Mouse (Mus musculus) embryonic facial prominence, embryonic 15.5 days (tissue): ENCODE measurements around the gene Gsx2. TPM values are rescaled to one million over a fixed set of nuclear protein-coding genes. Genes with fewer than 3 reads are reported as not detected.

ENCODE experiments used
- ATAC-seq: fragments of 200-750 bp; cut with Nextera tagmentation; 2 replicates; pipeline ENCODE4 v1.8.0; 2017; ENCODE audit warnings: low read depth, moderate TSS enrichment; ENCODE audit not compliant: insufficient number of reproducible peaks, low FRiP score, low TSS enrichment
- H3K27ac ChIP-seq: fragments of 300-500 bp; sonication (generic); replicated peaks from 2 replicates; pipeline ENCODE4 v1.5.1; 2015; ENCODE audit warnings: mild to moderate bottlenecking, inconsistent platforms
- H3K27me3 ChIP-seq: fragments of 300-500 bp; sonication (generic); 2 replicates; pipeline ENCODE4 v1.6.1; 2015; ENCODE audit warnings: inconsistent platforms
- H3K36me3 ChIP-seq: fragments of 300-500 bp; sonication (generic); 2 replicates; pipeline ENCODE4 v1.6.1; 2015; ENCODE audit warnings: mild to moderate bottlenecking, inconsistent platforms
- H3K4me1 ChIP-seq: fragments of 300-500 bp; sonication (generic); 2 replicates; pipeline ENCODE4 v1.6.1; 2015; ENCODE audit warnings: inconsistent platforms
- H3K4me2 ChIP-seq: fragments of 300-500 bp; sonication (generic); replicated peaks from 2 replicates; pipeline ENCODE4 v1.6.1; 2015; ENCODE audit warnings: mild to moderate bottlenecking, inconsistent platforms
- H3K4me3 ChIP-seq: fragments of 300-500 bp; sonication (generic); replicated peaks from 2 replicates; pipeline ENCODE4 v1.5.1; 2015; ENCODE audit warnings: mild to moderate bottlenecking, inconsistent platforms
- H3K9ac ChIP-seq: fragments of 300-500 bp; sonication (generic); 2 replicates; pipeline ENCODE4 v1.6.1; 2015; ENCODE audit warnings: inconsistent platforms
- H3K9me3 ChIP-seq: fragments of 300-500 bp; sonication (generic); replicated peaks from 2 replicates; pipeline ENCODE4 v1.6.1; 2016; ENCODE audit warnings: inconsistent platforms
- whole genome bisulfite sequencing: fragments of 180-500 bp; shearing (Covaris S2); methylation state at CpG from one replicate; pipeline ENCODE4 v1.1.7; 2015; 5-methylcytosine and 5-hydroxymethylcytosine counted together
- polyA plus RNA-seq: library from polyadenylated mRNA; unstranded; fragments of >200 nt; fragmentation: Nextera tagmentation; extraction: Ambion mirVana; gene quantifications from 2 replicates; pipeline ENCODE4 v1.2.1, GENCODE M21; 2015

Gene Gsx2
- polyA plus RNA-seq, 1 experiment from 2014 or later, result not detected

- no peak overlapping the region for H3K27ac ChIP-seq
- H3K9me3 ChIP-seq, result no peaks in the 10 kb centered on the region
- peaks cover 97% of the 10 kb centered on the region for H3K27me3 ChIP-seq
- ATAC-seq, result no peak
- no peaks in the 10 kb centered on the region for H3K36me3 ChIP-seq
- WGBS, result 2% methylated on average over 7 of the region's 7 CpGs
- H3K4me1 ChIP-seq, result peaks cover 16% of the 10 kb centered on the region
- no peak overlapping the region for H3K9ac ChIP-seq
- no peak overlapping the region for H3K4me2 ChIP-seq
- no peak overlapping the region for H3K4me3 ChIP-seq
Measured at GRCm38 (mm10) chr5:75079564-75079963, 4.2 kb downstream of the Gsx2 start.

- ATAC-seq, result no peak
- no peak overlapping the region for H3K4me3 ChIP-seq
- WGBS, result 15% methylated on average over 6 of the region's 6 CpGs
- H3K36me3 ChIP-seq, result no peaks in the 10 kb centered on the region
- no peak overlapping the region for H3K9ac ChIP-seq
- H3K4me2 ChIP-seq, result no peak overlapping the region
- no peaks in the 10 kb centered on the region for H3K9me3 ChIP-seq
- peaks cover 12% of the 10 kb centered on the region for H3K4me1 ChIP-seq
- H3K27ac ChIP-seq, result no peak overlapping the region
- H3K27me3 ChIP-seq, result peaks cover 96% of the 10 kb centered on the region
Measured at GRCm38 (mm10) chr5:75082439-75082838, 7.0 kb downstream of the Gsx2 start.

GRCm38 (mm10) chr5:75083061-75083460 is 7.7 kb downstream of the Gsx2 start:
- Histone ChIP-seq H3K4me1 (peaks cover 12% of the 10 kb centered on the region), H3K36me3 (no peaks in the 10 kb centered on the region), H3K27ac (no peak overlapping the region), H3K4me3 (no peak overlapping the region), H3K9me3 (no peaks in the 10 kb centered on the region), H3K9ac (no peak overlapping the region), H3K27me3 (peaks cover 96% of the 10 kb centered on the region), H3K4me2 (no peak overlapping the region)
- WGBS, result 3% methylated on average over 14 of the region's 14 CpGs
- ATAC-seq, result no peak

- H3K9ac ChIP-seq, result no peak overlapping the region
- no peaks in the 10 kb centered on the region for H3K9me3 ChIP-seq
- no peak for ATAC-seq
- H3K36me3 ChIP-seq, result no peaks in the 10 kb centered on the region
- H3K27me3 ChIP-seq, result peaks cover 88% of the 10 kb centered on the region
- 1% methylated on average over 27 of the region's 27 CpGs for WGBS
- peak overlapping the region; percentile 19; the same call in 1 of the 2 replicates for H3K4me3 ChIP-seq
- peaks cover 12% of the 10 kb centered on the region for H3K4me1 ChIP-seq
- peak overlapping the region; percentile 30; the same call in 1 of the 2 replicates for H3K4me2 ChIP-seq
- no peak overlapping the region for H3K27ac ChIP-seq
Measured at GRCm38 (mm10) chr5:75083591-75084392, 8.4 kb downstream of the Gsx2 start.

- ATAC-seq, result no peak
- Histone ChIP-seq H3K9ac (no peak overlapping the region), H3K27me3 (peaks cover 85% of the 10 kb centered on the region), H3K9me3 (no peaks in the 10 kb centered on the region), H3K27ac (no peak overlapping the region), H3K4me2 (peak overlapping the region; percentile 30; the same call in 1 of the 2 replicates), H3K4me1 (peaks cover 12% of the 10 kb centered on the region), H3K36me3 (no peaks in the 10 kb centered on the region), H3K4me3 (0 out of 2 replicates have a peak overlapping the region, but pooled peaks have one; percentile 19)
- 3% methylated on average over 8 of the region's 8 CpGs for WGBS
Measured at GRCm38 (mm10) chr5:75084393-75084870, 9.0 kb downstream of the Gsx2 start.

- Histone ChIP-seq H3K27ac (no peak overlapping the region), H3K9ac (no peak overlapping the region), H3K9me3 (no peaks in the 10 kb centered on the region), H3K4me3 (no peak overlapping the region), H3K4me2 (no peak overlapping the region; the same call in 1 of the 2 replicates), H3K27me3 (peaks cover 80% of the 10 kb centered on the region), H3K36me3 (no peaks in the 10 kb centered on the region), H3K4me1 (peaks cover 12% of the 10 kb centered on the region)
- WGBS, result 2% methylated on average over 25 of the region's 25 CpGs
- ATAC-seq, result no peak
Measured at GRCm38 (mm10) chr5:75084871-75085520, 9.6 kb downstream of the Gsx2 start.

- Histone ChIP-seq H3K36me3 (no peaks in the 10 kb centered on the region), H3K27me3 (peaks cover 75% of the 10 kb centered on the region), H3K9me3 (no peaks in the 10 kb centered on the region), H3K4me3 (no peak overlapping the region), H3K9ac (no peak overlapping the region), H3K4me2 (no peak overlapping the region), H3K27ac (no peak overlapping the region), H3K4me1 (peaks cover 12% of the 10 kb centered on the region)
- ATAC-seq, result no peak
- WGBS, result 5% methylated on average over 17 of the region's 17 CpGs
Measured at GRCm38 (mm10) chr5:75085521-75085875, 10.1 kb downstream of the Gsx2 start.

- peaks cover 12% of the 10 kb centered on the region for H3K4me1 ChIP-seq
- 12% methylated on average over 4 of the region's 4 CpGs for WGBS
- no peak for ATAC-seq
- H3K4me3 ChIP-seq, result no peak overlapping the region
- no peak overlapping the region for H3K27ac ChIP-seq
- H3K9me3 ChIP-seq, result no peaks in the 10 kb centered on the region
- no peak overlapping the region for H3K9ac ChIP-seq
- no peak overlapping the region for H3K4me2 ChIP-seq
- no peaks in the 10 kb centered on the region for H3K36me3 ChIP-seq
- peaks cover 71% of the 10 kb centered on the region for H3K27me3 ChIP-seq
Measured at GRCm38 (mm10) chr5:75085906-75086305, 10.5 kb downstream of the Gsx2 start.

- no peak overlapping the region for H3K9ac ChIP-seq
- no peak overlapping the region for H3K4me3 ChIP-seq
- no peaks in the 10 kb centered on the region for H3K4me1 ChIP-seq
- no peaks in the 10 kb centered on the region for H3K36me3 ChIP-seq
- no peak overlapping the region for H3K4me2 ChIP-seq
- ATAC-seq, result no peak
- H3K9me3 ChIP-seq, result no peaks in the 10 kb centered on the region
- WGBS, result 70% methylated on average over 3 of the region's 3 CpGs
- H3K27ac ChIP-seq, result no peak overlapping the region
- no peaks in the 10 kb centered on the region for H3K27me3 ChIP-seq
Measured at GRCm38 (mm10) chr5:75106511-75106910, 31.1 kb downstream of the Gsx2 start.

- Histone ChIP-seq H3K9ac (no peak overlapping the region), H3K9me3 (no peaks in the 10 kb centered on the region)
- 35% methylated on average over 5 of the region's 5 CpGs for WGBS
Measured at GRCm38 (mm10) chr5:75109368-75109767, 34.0 kb downstream of the Gsx2 start.

GRCm38 (mm10) chr5:75111781-75112180 is 36.4 kb downstream of the Gsx2 start:
- Histone ChIP-seq H3K36me3 (no peaks in the 10 kb centered on the region), H3K27ac (no peak overlapping the region), H3K4me2 (no peak overlapping the region), H3K4me1 (no peaks in the 10 kb centered on the region), H3K9me3 (no peaks in the 10 kb centered on the region), H3K9ac (no peak overlapping the region), H3K27me3 (no peaks in the 10 kb centered on the region), H3K4me3 (no peak overlapping the region)
- 64% methylated on average over 5 of the region's 5 CpGs for whole genome bisulfite sequencing
- ATAC-seq, result no peak

More at GRCm38 (mm10) chr5:75109368-75109767, 34.0 kb downstream of the Gsx2 start:
- Histone ChIP-seq H3K4me3 (no peak overlapping the region), H3K27me3 (no peaks in the 10 kb centered on the region), H3K4me2 (no peak overlapping the region), H3K36me3 (no peaks in the 10 kb centered on the region), H3K4me1 (no peaks in the 10 kb centered on the region), H3K27ac (no peak overlapping the region)
- ATAC-seq, result no peak
